Mouse (Mus musculus): Measurements from ENCODE around the gene Meis2. TPM values are rescaled to one million over a fixed set of nuclear protein-coding genes. Genes with fewer than 3 reads are reported as not detected.

The Meis2 gene
- polyA plus RNA-seq, 2 experiments = 17.9 to 26.2 TPM

- no peak for DNase-seq (ENCODE audit: low spot score)
- peaks cover 73% of the 10 kb centered on the region for H3K27me3 ChIP-seq (ENCODE audit: control insufficient read depth, insufficient read depth, low read length)
- WGBS = 1% methylated on average over 20 of the region's 20 CpGs
- peak overlapping the region; percentile 68 for H3K4me2 ChIP-seq (replicated peaks; ENCODE audit: low read depth, low read length, severe bottlenecking)
- 0 out of 2 replicates have a peak overlapping the region, but pooled peaks have one; percentile 31 for H3K9ac ChIP-seq (ENCODE audit: low read depth, low read length, severe bottlenecking)
- no peaks in the 10 kb centered on the region for H3K9me3 ChIP-seq (ENCODE audit: control insufficient read depth, low read length)
- H3K27ac ChIP-seq (replicated peaks; ENCODE audit: low read depth, low read length) = no peak overlapping the region
- H3K4me1 ChIP-seq (ENCODE audit: control insufficient read depth, insufficient read depth, low read length) = peaks cover 8% of the 10 kb centered on the region
- TF ChIP-seq POLR2A (IDR thresholded peaks at IDR 0.05; ENCODE audit: borderline replicate concordance, extremely low read depth, insufficient read depth, insufficient read length) = no peak
- H3K36me3 ChIP-seq (ENCODE audit: control insufficient read depth, insufficient read depth, low read length) = no peaks in the 10 kb centered on the region
- ATAC-seq (ENCODE audit: low FRiP score, low read depth) = no peak
- peak overlapping the region; percentile 43 for H3K4me3 ChIP-seq (replicated peaks; ENCODE audit: low read length)
Observed at GRCm38 (mm10) chr2:116075477-116075876, 9.8 kb upstream of the Meis2 start.

DNA sequence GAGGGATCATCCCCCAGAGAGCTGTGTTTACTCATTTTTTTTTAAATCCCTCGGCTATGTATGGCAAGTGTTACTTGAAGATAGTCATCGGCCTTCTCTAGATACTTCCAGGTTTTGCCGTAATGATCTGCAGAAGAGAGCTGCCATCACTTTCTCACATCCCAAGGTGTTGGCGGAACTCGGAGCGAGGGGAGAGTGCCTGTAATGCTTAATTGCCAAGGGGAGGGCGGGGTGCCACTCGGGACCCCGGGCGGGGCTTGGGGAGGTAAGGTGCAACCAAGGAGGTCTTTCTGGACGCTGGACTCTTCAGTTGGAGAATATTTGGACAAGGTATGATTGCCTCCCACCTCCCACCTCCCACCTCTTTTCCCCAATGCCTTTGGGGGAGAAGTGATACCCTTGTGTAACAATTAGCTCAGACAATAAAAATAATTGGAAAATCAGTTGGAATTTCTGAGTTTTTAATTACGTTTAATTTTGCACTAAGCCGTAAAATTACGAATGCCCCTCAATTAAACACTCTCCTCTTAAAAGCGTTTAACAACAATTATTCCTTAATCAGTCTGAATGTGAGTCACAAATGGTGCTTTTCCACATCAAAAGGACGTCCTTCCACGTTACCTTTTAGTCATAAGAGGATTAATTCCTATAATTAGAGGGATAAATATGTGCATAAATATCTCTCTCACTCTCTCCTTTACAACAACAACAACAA lies 9.2 kb upstream of the Meis2 start:
- H3K36me3 ChIP-seq (ENCODE audit: control insufficient read depth, insufficient read depth, low read length) = no peaks in the 10 kb centered on the region
- no peak for DNase-seq (ENCODE audit: low spot score)

GRCm38 (mm10) chr2:116074061-116074460 lies 8.4 kb upstream of the Meis2 start:
- DNase-seq (ENCODE audit: low spot score) = no peak
- WGBS = 22% methylated on average over 3 of the region's 3 CpGs
- H3K27me3 ChIP-seq (ENCODE audit: control insufficient read depth, insufficient read depth, low read length) = peaks cover 87% of the 10 kb centered on the region
- H3K4me2 ChIP-seq (replicated peaks; ENCODE audit: low read depth, low read length, severe bottlenecking) = no peak overlapping the region
- no peaks in the 10 kb centered on the region for H3K9me3 ChIP-seq (ENCODE audit: control insufficient read depth, low read length)
- H3K4me3 ChIP-seq (replicated peaks; ENCODE audit: low read length) = no peak overlapping the region
- H3K9ac ChIP-seq (ENCODE audit: low read depth, low read length, severe bottlenecking) = no peak overlapping the region
- TF ChIP-seq POLR2A (IDR thresholded peaks at IDR 0.05; ENCODE audit: borderline replicate concordance, extremely low read depth, insufficient read depth, insufficient read length) = no peak
- no peak for ATAC-seq (ENCODE audit: low FRiP score, low read depth)
- H3K27ac ChIP-seq (replicated peaks; ENCODE audit: low read depth, low read length) = no peak overlapping the region
- peaks cover 8% of the 10 kb centered on the region for H3K4me1 ChIP-seq (ENCODE audit: control insufficient read depth, insufficient read depth, low read length)
- no peaks in the 10 kb centered on the region for H3K36me3 ChIP-seq (ENCODE audit: control insufficient read depth, insufficient read depth, low read length)

More for the DNA sequence above, 9.2 kb upstream of the Meis2 start:
- ATAC-seq (ENCODE audit: low FRiP score, low read depth) = no peak
- H3K27ac ChIP-seq (replicated peaks; ENCODE audit: low read depth, low read length) = no peak overlapping the region
- peak overlapping the region; percentile 43; the same call in 1 of the 2 replicates for H3K4me3 ChIP-seq (replicated peaks; ENCODE audit: low read length)
- 9% methylated on average over 17 of the region's 17 CpGs for WGBS
- TF ChIP-seq POLR2A (IDR thresholded peaks at IDR 0.05; ENCODE audit: borderline replicate concordance, extremely low read depth, insufficient read depth, insufficient read length) = no peak
- H3K4me2 ChIP-seq (replicated peaks; ENCODE audit: low read depth, low read length, severe bottlenecking) = peak overlapping the region; percentile 68; the same call in 1 of the 2 replicates
- no peaks in the 10 kb centered on the region for H3K9me3 ChIP-seq (ENCODE audit: control insufficient read depth, low read length)
- H3K27me3 ChIP-seq (ENCODE audit: control insufficient read depth, insufficient read depth, low read length) = peaks cover 79% of the 10 kb centered on the region
- H3K9ac ChIP-seq (ENCODE audit: low read depth, low read length, severe bottlenecking) = no peak overlapping the region
- H3K4me1 ChIP-seq (ENCODE audit: control insufficient read depth, insufficient read depth, low read length) = peaks cover 8% of the 10 kb centered on the region

DNA sequence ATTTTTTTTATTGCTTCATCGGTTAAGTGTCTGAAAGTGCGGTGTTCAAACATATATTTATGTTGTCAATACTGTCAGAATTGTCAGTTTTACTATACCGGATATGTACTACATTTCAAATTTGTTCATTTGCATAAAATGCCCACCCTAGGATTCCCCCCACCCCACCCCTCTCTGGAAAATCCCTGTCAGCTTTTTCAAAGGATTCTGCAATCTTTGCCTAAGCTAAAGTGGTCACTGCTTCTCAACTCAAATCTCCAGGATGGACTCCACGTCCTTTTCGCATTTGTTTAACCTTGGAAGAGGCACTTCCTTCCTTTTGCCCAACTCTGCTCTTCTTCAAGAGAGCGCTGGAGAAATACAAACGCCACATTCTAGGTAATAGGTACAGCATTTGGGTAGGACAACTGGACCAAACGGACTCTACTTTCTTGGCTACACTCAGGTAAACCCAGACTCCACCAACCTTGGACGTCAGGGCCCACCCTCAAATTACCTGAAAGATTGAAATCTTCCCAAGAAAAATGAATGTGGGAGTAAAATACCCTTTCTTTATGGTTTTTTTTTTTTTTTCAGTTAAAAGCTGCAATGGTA lies 7.8 kb upstream of the Meis2 start:
- Histone ChIP-seq H3K36me3 (ENCODE audit: control insufficient read depth, insufficient read depth, low read length) (no peaks in the 10 kb centered on the region), H3K4me3 (replicated peaks; ENCODE audit: low read length) (no peak overlapping the region), H3K9me3 (ENCODE audit: control insufficient read depth, low read length) (no peaks in the 10 kb centered on the region), H3K27me3 (ENCODE audit: control insufficient read depth, insufficient read depth, low read length) (peaks cover 88% of the 10 kb centered on the region), H3K27ac (replicated peaks; ENCODE audit: low read depth, low read length) (no peak overlapping the region), H3K4me1 (ENCODE audit: control insufficient read depth, insufficient read depth, low read length) (peaks cover 8% of the 10 kb centered on the region), H3K9ac (ENCODE audit: low read depth, low read length, severe bottlenecking) (no peak overlapping the region), H3K4me2 (replicated peaks; ENCODE audit: low read depth, low read length, severe bottlenecking) (no peak overlapping the region)
- no peak for TF ChIP-seq POLR2A (IDR thresholded peaks at IDR 0.05; ENCODE audit: borderline replicate concordance, extremely low read depth, insufficient read depth, insufficient read length)
- no peak for DNase-seq (ENCODE audit: low spot score)
- no peak for ATAC-seq (ENCODE audit: low FRiP score, low read depth)
- 23% methylated on average over 9 of the region's 9 CpGs for WGBS

GRCm38 (mm10) chr2:116072706-116073105 lies 7.1 kb upstream of the Meis2 start:
- H3K27me3 ChIP-seq (ENCODE audit: control insufficient read depth, insufficient read depth, low read length) = peaks cover 91% of the 10 kb centered on the region
- H3K9ac ChIP-seq (ENCODE audit: low read depth, low read length, severe bottlenecking) = no peak overlapping the region

More at GRCm38 (mm10) chr2:116072706-116073105, 7.1 kb upstream of the Meis2 start:
- DNase-seq (ENCODE audit: low spot score) (no peak), ATAC-seq (ENCODE audit: low FRiP score, low read depth) (no peak)
- Histone ChIP-seq H3K4me1 (ENCODE audit: control insufficient read depth, insufficient read depth, low read length) (peaks cover 8% of the 10 kb centered on the region), H3K4me2 (replicated peaks; ENCODE audit: low read depth, low read length, severe bottlenecking) (0 out of 2 replicates have a peak overlapping the region, but pooled peaks have one; percentile 41), H3K9me3 (ENCODE audit: control insufficient read depth, low read length) (no peaks in the 10 kb centered on the region), H3K27ac (replicated peaks; ENCODE audit: low read depth, low read length) (no peak overlapping the region), H3K36me3 (ENCODE audit: control insufficient read depth, insufficient read depth, low read length) (no peaks in the 10 kb centered on the region), H3K4me3 (replicated peaks; ENCODE audit: low read length) (no peak overlapping the region)
- no peak for TF ChIP-seq POLR2A (IDR thresholded peaks at IDR 0.05; ENCODE audit: borderline replicate concordance, extremely low read depth, insufficient read depth, insufficient read length)
- WGBS = 7% methylated on average over 5 of the region's 5 CpGs
